Mouse (Mus musculus): Measurements from ENCODE around the gene Acp7.

GRCm38 (mm10) chr7:28562371-28562770 lies 68.8 kb downstream of the Acp7 start:
- TF ChIP-seq CTCF (conservative IDR thresholded peaks at IDR 0.05; ENCODE audit: insufficient read depth, insufficient read length, low read depth, low read length) (no peak), POLR2A (IDR thresholded peaks at IDR 0.05; ENCODE audit: low read depth, low read length) (no peak)

All from kidney, adult 2 months (tissue).